23 mouse cellular contexts compared by ENCODE assay signal in the genomic region with DNA sequence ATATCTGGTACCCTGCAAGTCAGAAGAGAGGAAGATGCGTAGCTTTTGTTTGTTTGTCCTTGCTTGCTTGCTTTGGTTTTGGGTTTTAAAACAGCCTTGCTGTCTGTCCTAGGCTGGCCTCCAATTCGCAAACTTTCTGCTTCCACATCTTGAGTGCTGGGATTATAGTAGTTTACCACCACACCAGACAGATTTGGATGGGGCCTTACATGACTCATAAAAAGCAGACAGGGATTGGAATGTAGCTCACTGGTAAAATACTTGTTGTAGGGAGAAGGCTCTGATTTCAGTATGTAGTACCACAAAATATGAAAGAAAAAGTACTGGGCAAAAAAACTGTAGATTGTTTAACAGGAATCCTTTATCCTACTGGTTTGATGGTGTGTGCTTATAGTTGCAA. TPM values are rescaled to one million over a fixed set of nuclear protein-coding genes. Genes with fewer than 3 reads are reported as not detected.
DNase-seq lines count a peak whose midpoint lies in the region; TF ChIP-seq lines count a peak whose summit lies in the region.
"Had no signal": no experiment of that assay in that cellular context is flagged by ENCODE, and none has a peak within 500 bp of the region (broad histone marks: within the 10 kb centered on the region; RNA-seq: fewer than 3 reads in every experiment).

No protein-coding gene starts in this region.

- WGBS in limb, embryonic 10.5 days: 94% methylated on average over 2 of the region's 2 CpGs

- DNase-seq in Muller cell, postnatal 12 days (ENCODE audit: inconsistent ontology term): peak; percentile 37
- no peak for DNase-seq in heart, postnatal 36 days
- no peak for DNase-seq in limb, embryonic 10.5 days (ENCODE audit: low spot score)
- DNase-seq in right cerebral cortex, adult 18-20 months: no peak
- DNase-seq: adrenal gland, adult 8-10 months; adrenal gland, postnatal 14 days; adrenal gland, postnatal 36 days; B cell, adult 2 months; cerebellum, adult 11-12 months; cerebellum, adult 2 months; cerebellum, adult 9-11 months; cerebellum, postnatal 14 days; cerebellum, postnatal 36 days; embryo, embryonic 11 days had no signal

- no peak for TF ChIP-seq POLR2A in embryonic fibroblast, embryonic 13.5 days (IDR thresholded peaks at IDR 0.05; ENCODE audit: low read depth, low read length)

- peak overlapping the region; percentile 87 for H3K27ac ChIP-seq in embryonic fibroblast, embryonic 13.5 days (ENCODE audit: insufficient read depth, low read length)
- no peak overlapping the region for H3K27ac ChIP-seq in limb, embryonic 10.5 days
- H3K27ac ChIP-seq: embryonic facial prominence, embryonic 13.5 days; embryonic facial prominence, embryonic 15.5 days; forebrain, embryonic 10.5 days; forebrain, embryonic 12.5 days had no signal

- no peak overlapping the region for H3K4me3 ChIP-seq in embryonic fibroblast, embryonic 13.5 days (ENCODE audit: insufficient read depth, low read length)
- H3K4me3 ChIP-seq in limb, embryonic 10.5 days: no peak overlapping the region
- H3K4me3 ChIP-seq: embryonic facial prominence, embryonic 13.5 days; embryonic facial prominence, embryonic 15.5 days; forebrain, embryonic 10.5 days; forebrain, embryonic 12.5 days had no signal

- no peak for TF ChIP-seq CTCF in embryonic fibroblast, embryonic 13.5 days (IDR thresholded peaks at IDR 0.05; ENCODE audit: borderline replicate concordance, insufficient read depth, low read length)

- intact Hi-C loops in heart, postnatal 36 days (cut with DNase I): no loop called here

- H3K36me3 ChIP-seq in limb, embryonic 10.5 days: peaks cover 72% of the 10 kb centered on the region

- H3K4me1 ChIP-seq in embryonic fibroblast, embryonic 13.5 days (ENCODE audit: control insufficient read depth, insufficient read depth, low read length): peaks cover 5% of the 10 kb centered on the region
- H3K4me1 ChIP-seq in limb, embryonic 10.5 days: no peaks in the 10 kb centered on the region
- H3K4me1 ChIP-seq: embryonic facial prominence, embryonic 13.5 days; embryonic facial prominence, embryonic 15.5 days; forebrain, embryonic 10.5 days; forebrain, embryonic 12.5 days had no signal

- H3K9me3 ChIP-seq in limb, embryonic 10.5 days (replicated peaks): no peaks in the 10 kb centered on the region
- H3K9me3 ChIP-seq: embryonic facial prominence, embryonic 13.5 days; embryonic facial prominence, embryonic 15.5 days; forebrain, embryonic 10.5 days; forebrain, embryonic 12.5 days; G1E had no signal

- no peaks in the 10 kb centered on the region for H3K27me3 ChIP-seq in limb, embryonic 10.5 days (ENCODE audit: low read depth, poor library complexity, severe bottlenecking)
- H3K27me3 ChIP-seq: CH12.LX; embryonic facial prominence, embryonic 13.5 days; embryonic facial prominence, embryonic 15.5 days; forebrain, embryonic 12.5 days; Patski had no signal

RNA-seq across cellular contexts. Expression of gene Pqlc3, which starts 33.4 kb away (rescaled TPM):
- polyA plus RNA-seq in embryonic fibroblast, embryonic 13.5 days (2011; ENCODE audit: insufficient read length, low read depth, missing spikeins): 75.1 and 77.4 TPM in 2 replicates
- 1 to 10 TPM; 4.0 to 4.9 TPM for total RNA-seq in heart, postnatal 36 days (2021)
- 3.3 and 4.3 TPM in 2 replicates for polyA plus RNA-seq in limb, embryonic 10.5 days (2016; fragmentation: Nextera tagmentation; extraction: Ambion mirVana)

RNA-seq across cellular contexts. Expression of gene 2410004P03Rik, which starts 44.7 kb away (rescaled TPM):
- polyA plus RNA-seq in embryonic fibroblast, embryonic 13.5 days (2011; ENCODE audit: insufficient read length, low read depth, missing spikeins): 0.17 TPM in 1 of 2 replicates, not detected in the other
- total RNA-seq in heart, postnatal 36 days (2021): under 1 TPM in 1 of 2 experiments, not detected in 1; 0.22 TPM
- 0.84 and 1.2 TPM in 2 replicates for polyA plus RNA-seq in limb, embryonic 10.5 days (2016; fragmentation: Nextera tagmentation; extraction: Ambion mirVana)
- total RNA-seq: adrenal gland, adult 18-20 months; adrenal gland, adult 8-10 months; adrenal gland, postnatal 14 days; adrenal gland, postnatal 36 days; CH12.LX had no signal
- polyA plus RNA-seq: G1E, Patski had no signal

Comparison
In these comparisons a context has a peak if more than half of its experiments do, and no peak if none do; other contexts are left out.
1. RNA of gene Pqlc3, which starts 33.4 kb away (polyA plus RNA-seq): 75.1 to 77.4 TPM in embryonic fibroblast, embryonic 13.5 days; 3.3 to 4.3 TPM in limb, embryonic 10.5 days; every median in the first group is over 10 times any median in the second.